Mouse (Mus musculus) cerebellum, adult 2 months (tissue): Measurements from ENCODE around the gene Cd164.

Source experiments
- CTCF ChIP-seq: fragments of 200-500 bp; IDR thresholded peaks from 2 replicates; pipeline ENCODE4 v1.5.1; 2011; ENCODE audit warnings: low read depth, mild to moderate bottlenecking, control low read depth, low read length, moderate library complexity, borderline replicate concordance; ENCODE audit not compliant: insufficient read depth
- POLR2A ChIP-seq: fragments of 200-500 bp; IDR thresholded peaks from 2 replicates; pipeline ENCODE4 v1.6.1; 2011; ENCODE audit warnings: low read length, control low read depth, borderline replicate concordance; ENCODE audit not compliant: insufficient read depth

DNA sequence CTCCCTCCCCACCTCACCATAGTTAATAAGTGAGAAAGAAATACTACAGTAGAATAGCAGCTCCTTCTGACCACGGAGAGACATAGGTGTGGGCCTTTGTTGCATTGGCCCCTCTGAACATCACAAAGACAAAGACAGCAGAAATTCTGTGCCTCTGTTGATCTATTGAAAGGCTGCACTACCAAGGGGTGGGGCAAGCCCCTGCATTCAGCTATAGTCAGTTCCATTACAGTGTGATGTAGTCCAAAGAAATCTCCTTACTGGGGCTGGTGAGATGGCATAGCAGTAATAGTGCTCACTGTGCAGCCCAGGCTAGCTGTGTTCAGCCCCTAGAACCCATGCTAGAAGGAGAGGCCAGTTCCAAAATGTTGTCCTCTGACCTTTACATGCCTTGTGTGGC is 14.2 kb upstream of the Cd164 start:
- no peak for TF ChIP-seq CTCF
- TF ChIP-seq POLR2A = no peak
